Mouse (Mus musculus): ENCODE results near the gene Gm3448. TPM values are rescaled to one million over a fixed set of nuclear protein-coding genes. Genes with fewer than 3 reads are reported as not detected.

Gene Gm3448
- total RNA-seq (2023), result 8.4 TPM

DNA sequence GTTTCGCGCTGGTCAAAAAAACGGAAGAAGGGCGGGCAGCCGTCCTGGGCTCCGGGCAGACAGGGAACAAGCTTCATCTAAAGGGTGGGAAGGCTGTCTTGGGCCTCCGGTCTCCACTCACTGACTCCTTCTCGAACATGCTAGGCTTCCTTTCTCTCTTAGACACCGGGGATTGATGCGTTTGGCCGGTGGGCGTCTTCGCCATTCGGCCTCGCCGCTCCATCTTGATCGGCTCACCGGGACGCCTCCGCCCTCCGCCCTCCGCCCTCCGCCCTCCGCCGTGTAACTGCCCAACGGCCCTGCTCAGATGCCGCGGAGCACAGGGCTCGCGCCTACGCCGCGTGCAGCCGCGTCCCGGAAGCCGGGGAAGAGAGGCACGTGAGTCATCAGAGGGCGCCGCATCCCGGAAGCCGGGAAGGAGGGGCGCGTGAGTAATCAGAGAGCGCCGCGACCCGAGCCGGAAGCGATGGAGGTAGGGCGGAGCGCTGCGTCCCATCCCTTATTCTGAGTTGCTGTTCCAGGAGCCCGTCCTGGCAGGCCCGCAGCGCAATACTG lies at the start of gene Gm3448, which contains the start of the genes Ermard and Tcte3:
Gene Gm3448 (minus strand): TSS at position 363 of the 555 bp plus-strand sequence.
Gene Ermard (plus strand): TSS at position 34 of the 555 bp plus-strand sequence.
Gene Tcte3 (minus strand): TSS at position 314 of the 555 bp plus-strand sequence.

DNA sequence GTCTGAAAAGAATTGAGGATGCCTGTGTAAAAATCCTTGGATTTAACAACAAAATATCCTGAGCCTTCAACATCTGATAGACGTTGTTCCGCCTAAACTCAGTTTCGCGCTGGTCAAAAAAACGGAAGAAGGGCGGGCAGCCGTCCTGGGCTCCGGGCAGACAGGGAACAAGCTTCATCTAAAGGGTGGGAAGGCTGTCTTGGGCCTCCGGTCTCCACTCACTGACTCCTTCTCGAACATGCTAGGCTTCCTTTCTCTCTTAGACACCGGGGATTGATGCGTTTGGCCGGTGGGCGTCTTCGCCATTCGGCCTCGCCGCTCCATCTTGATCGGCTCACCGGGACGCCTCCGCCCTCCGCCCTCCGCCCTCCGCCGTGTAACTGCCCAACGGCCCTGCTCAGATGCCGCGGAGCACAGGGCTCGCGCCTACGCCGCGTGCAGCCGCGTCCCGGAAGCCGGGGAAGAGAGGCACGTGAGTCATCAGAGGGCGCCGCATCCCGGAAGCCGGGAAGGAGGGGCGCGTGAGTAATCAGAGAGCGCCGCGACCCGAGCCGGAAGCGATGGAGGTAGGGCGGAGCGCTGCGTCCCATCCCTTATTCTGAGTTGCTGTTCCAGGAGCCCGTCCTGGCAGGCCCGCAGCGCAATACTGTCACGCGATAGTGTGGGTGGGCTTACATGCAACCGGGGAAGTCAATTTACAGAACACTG lies 31.5 kb downstream of the Gm3448 start, which contains the start of gene Gm3435:
Gene Gm3435 (plus strand): TSS at position 471 of the 708 bp plus-strand sequence.

DNA sequence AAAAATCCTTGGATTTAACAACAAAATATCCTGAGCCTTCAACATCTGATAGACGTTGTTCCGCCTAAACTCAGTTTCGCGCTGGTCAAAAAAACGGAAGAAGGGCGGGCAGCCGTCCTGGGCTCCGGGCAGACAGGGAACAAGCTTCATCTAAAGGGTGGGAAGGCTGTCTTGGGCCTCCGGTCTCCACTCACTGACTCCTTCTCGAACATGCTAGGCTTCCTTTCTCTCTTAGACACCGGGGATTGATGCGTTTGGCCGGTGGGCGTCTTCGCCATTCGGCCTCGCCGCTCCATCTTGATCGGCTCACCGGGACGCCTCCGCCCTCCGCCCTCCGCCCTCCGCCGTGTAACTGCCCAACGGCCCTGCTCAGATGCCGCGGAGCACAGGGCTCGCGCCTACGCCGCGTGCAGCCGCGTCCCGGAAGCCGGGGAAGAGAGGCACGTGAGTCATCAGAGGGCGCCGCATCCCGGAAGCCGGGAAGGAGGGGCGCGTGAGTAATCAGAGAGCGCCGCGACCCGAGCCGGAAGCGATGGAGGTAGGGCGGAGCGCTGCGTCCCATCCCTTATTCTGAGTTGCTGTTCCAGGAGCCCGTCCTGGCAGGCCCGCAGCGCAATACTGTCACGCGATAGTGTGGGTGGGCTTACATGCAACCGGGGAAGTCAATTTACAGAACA lies 62.8 kb downstream of the Gm3448 start, which contains the start of the genes 9030025P20Rik and Gm3417:
Gene 9030025P20Rik (plus strand): TSS at position 107 of the 677 bp plus-strand sequence.
Gene Gm3417 (minus strand): TSS at position 429 of the 677 bp plus-strand sequence.

DNA sequence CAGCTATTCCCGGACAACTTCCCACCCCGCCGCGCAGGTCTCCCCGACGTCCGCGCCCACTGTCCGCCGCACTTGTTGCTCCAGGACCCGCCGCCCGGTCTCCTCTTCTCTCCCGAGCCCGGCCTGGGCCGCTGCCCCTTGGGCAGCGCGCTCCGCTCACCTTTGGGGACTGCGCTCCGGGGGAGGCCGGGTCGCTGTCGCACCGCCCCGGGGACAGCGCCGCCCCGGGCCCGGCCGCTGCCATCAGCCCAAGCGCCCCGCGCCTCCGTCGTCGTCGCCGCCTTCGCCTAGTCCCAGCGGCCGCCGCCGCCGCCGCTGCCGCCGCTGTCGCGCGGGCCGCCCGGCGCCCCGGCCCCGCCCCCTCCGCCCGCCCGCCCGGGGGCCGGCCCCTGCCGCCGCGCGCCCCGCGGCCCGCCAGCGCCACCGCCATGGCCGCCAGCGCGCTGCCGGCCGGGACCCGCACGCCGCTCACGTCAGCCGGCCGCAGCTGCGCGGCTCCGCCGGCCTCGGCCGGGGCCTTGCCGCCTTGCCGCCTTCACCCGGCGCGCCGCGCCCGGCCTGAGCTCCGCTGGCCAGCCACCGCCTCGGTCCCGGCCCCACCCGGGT lies 80.3 kb downstream of the Gm3448 start, which contains the start of gene Phf10:
Gene Phf10 (minus strand): TSS at position 323 of the 606 bp plus-strand sequence.

Other genes with a start within 250 kb of the Gm3448 start
- not detected for gene Wdr27, start 98.4 kb downstream of the Gm3448 start, total RNA-seq (2023)
- 17.5 TPM for gene 1600012H06Rik, start 98.4 kb downstream of the Gm3448 start, total RNA-seq (2023)
- gene Phf10, start 80.3 kb downstream of the Gm3448 start, total RNA-seq (2023), result 38.7 TPM
- 21.5 TPM for gene 9030025P20Rik, start 63.1 kb downstream of the Gm3448 start, total RNA-seq (2023)
- 2.1 TPM for gene Gm3417, start 62.7 kb downstream of the Gm3448 start, total RNA-seq (2023)
- gene Gm3435, start 31.4 kb downstream of the Gm3448 start, total RNA-seq (2023), result 10.1 TPM
- gene Ermard, start 329 bp downstream of the Gm3448 start, total RNA-seq (2023), result 108 TPM
- gene Tcte3, start within 50 bp of the Gm3448 start, total RNA-seq (2023), result not detected